33 mouse cellular contexts compared by ENCODE assay signal in genomic region chr5:64706586-64706985, GRCm38 (mm10).
DNase-seq lines count a peak whose midpoint lies in the region; ATAC-seq and TF ChIP-seq lines count a peak whose summit lies in the region.
"Had no signal": no experiment of that assay in that cellular context is flagged by ENCODE, and none has a peak within 500 bp of the region (broad histone marks: within the 10 kb centered on the region; RNA-seq: fewer than 3 reads in every experiment).

No protein-coding gene starts in this region.

- H3K27ac ChIP-seq in forebrain, embryonic 11.5 days (ENCODE audit: low read depth, low read length) = no peak overlapping the region
- no peak overlapping the region for H3K27ac ChIP-seq in forebrain, embryonic 14.5 days (ENCODE audit: low read depth, low read length)
- no peak overlapping the region for H3K27ac ChIP-seq in kidney, postnatal 0 days
- H3K27ac ChIP-seq: forebrain, embryonic 13.5 days; hindbrain, embryonic 14.5 days; layer of hippocampus, adult 2 months; left cerebral cortex, adult 2 months; limb, embryonic 15.5 days; liver, embryonic 13.5 days; macrophage; neural tube, embryonic 15.5 days; stomach, embryonic 15.5 days had no signal

- H3K4me3 ChIP-seq in forebrain, embryonic 11.5 days (ENCODE audit: low read depth, low read length) = no peak overlapping the region
- H3K4me3 ChIP-seq in forebrain, embryonic 14.5 days (ENCODE audit: low read depth, low read length) = no peak overlapping the region
- no peak overlapping the region for H3K4me3 ChIP-seq in kidney, postnatal 0 days (replicated peaks; ENCODE audit: low read depth, low read length)
- H3K4me3 ChIP-seq: embryonic facial prominence, embryonic 12.5 days; forebrain, embryonic 13.5 days; layer of hippocampus, adult 2 months; left cerebral cortex, adult 2 months; limb, embryonic 15.5 days; liver, embryonic 13.5 days; neural tube, embryonic 15.5 days; stomach, embryonic 15.5 days had no signal

- no peak for TF ChIP-seq CTCF in kidney, postnatal 0 days (IDR thresholded peaks at IDR 0.05; ENCODE audit: low read depth)

- H3K9ac ChIP-seq in forebrain, embryonic 11.5 days (ENCODE audit: low read length) = no peak overlapping the region
- H3K9ac ChIP-seq in forebrain, embryonic 14.5 days (ENCODE audit: low read length) = no peak overlapping the region
- H3K9ac ChIP-seq in kidney, postnatal 0 days (ENCODE audit: low read depth, low read length) = no peak overlapping the region
- H3K9ac ChIP-seq: embryonic facial prominence, embryonic 12.5 days; forebrain, embryonic 13.5 days; hindbrain, embryonic 14.5 days; limb, embryonic 15.5 days; liver, embryonic 13.5 days; neural tube, embryonic 15.5 days; stomach, embryonic 15.5 days had no signal

- H3K4me1 ChIP-seq in forebrain, embryonic 11.5 days (replicated peaks; ENCODE audit: control insufficient read depth, insufficient read depth, low read length) = peaks cover 3% of the 10 kb centered on the region; the same call in 1 of the 2 replicates
- peaks cover 17% of the 10 kb centered on the region for H3K4me1 ChIP-seq in forebrain, embryonic 14.5 days (ENCODE audit: control insufficient read depth, insufficient read depth, low read length)
- peaks cover 15% of the 10 kb centered on the region for H3K4me1 ChIP-seq in kidney, postnatal 0 days (replicated peaks; ENCODE audit: insufficient read depth, low read length)

- no peak for ATAC-seq in forebrain, embryonic 11.5 days (replicated peaks; ENCODE audit: low FRiP score)
- ATAC-seq in forebrain, embryonic 14.5 days = no peak
- ATAC-seq in kidney, postnatal 0 days (replicated peaks; ENCODE audit: low FRiP score, low read depth) = peak; percentile 50
- ATAC-seq: activated CD4-positive, CD25-positive, alpha-beta regulatory T cell, adult 4 months; forebrain, embryonic 13.5 days; intestine, postnatal 0 days; lung, postnatal 0 days had no signal

- no peak overlapping the region for H3K4me2 ChIP-seq in forebrain, embryonic 11.5 days (ENCODE audit: low read depth, low read length, severe bottlenecking)
- H3K4me2 ChIP-seq in forebrain, embryonic 14.5 days (ENCODE audit: low read length) = no peak overlapping the region
- no peak overlapping the region for H3K4me2 ChIP-seq in kidney, postnatal 0 days (ENCODE audit: low read length)
- H3K4me2 ChIP-seq: embryonic facial prominence, embryonic 12.5 days; forebrain, embryonic 13.5 days; heart, embryonic 11.5 days; hindbrain, embryonic 14.5 days; limb, embryonic 15.5 days; liver, embryonic 13.5 days; neural tube, embryonic 15.5 days; stomach, embryonic 15.5 days had no signal

- no peaks in the 10 kb centered on the region for H3K9me3 ChIP-seq in forebrain, embryonic 11.5 days (ENCODE audit: control insufficient read depth, low read length)
- H3K9me3 ChIP-seq in forebrain, embryonic 14.5 days (replicated peaks; ENCODE audit: control insufficient read depth, low read length) = no peaks in the 10 kb centered on the region
- no peaks in the 10 kb centered on the region for H3K9me3 ChIP-seq in kidney, postnatal 0 days (replicated peaks; ENCODE audit: low read length)
- H3K9me3 ChIP-seq: embryonic facial prominence, embryonic 12.5 days; forebrain, embryonic 13.5 days; limb, embryonic 15.5 days; liver, embryonic 13.5 days; neural tube, embryonic 15.5 days; stomach, embryonic 15.5 days had no signal

- DNase-seq in forebrain, embryonic 11.5 days (ENCODE audit: low spot score) = peak; percentile 42
- DNase-seq in forebrain, embryonic 14.5 days (ENCODE audit: low spot score) = no peak
- peak; percentile 62 for DNase-seq in kidney, postnatal 0 days (ENCODE audit: low spot score)
- no peak for DNase-seq in kidney, postnatal 14 days
- peak; percentile 68 for DNase-seq in ZHBTc4 (ENCODE audit: low read depth, low spot score)
- DNase-seq in urinary bladder, postnatal 36 days (ENCODE audit: low spot score in 2 of 2) = no peak
- DNase-seq in adrenal gland, postnatal 14 days = no peak
- DNase-seq: adrenal gland, adult 2 months; cerebellum, adult 8-10 months; cerebellum, postnatal 25 days; gastrocnemius, postnatal 36 days; heart, adult 18-20 months; heart, postnatal 36 days; kidney, postnatal 36 days; liver, embryonic 13.5 days; lung, adult 18-20 months; midbrain, embryonic 14.5 days; retina, postnatal 1 day; right cerebral cortex, postnatal 25 days had no signal

- WGBS in forebrain, embryonic 11.5 days = 89% methylated on average over 3 of the region's 3 CpGs
- WGBS in forebrain, embryonic 14.5 days = 89% methylated on average over 3 of the region's 3 CpGs
- 41% methylated on average over 3 of the region's 3 CpGs for WGBS in kidney, postnatal 0 days

- no peaks in the 10 kb centered on the region for H3K27me3 ChIP-seq in forebrain, embryonic 11.5 days (ENCODE audit: control insufficient read depth, insufficient read depth, low read length)
- H3K27me3 ChIP-seq in forebrain, embryonic 14.5 days (replicated peaks; ENCODE audit: control insufficient read depth, insufficient read depth, low read length) = no peaks in the 10 kb centered on the region
- H3K27me3 ChIP-seq in kidney, postnatal 0 days (ENCODE audit: insufficient read depth, low read length) = no peaks in the 10 kb centered on the region
- H3K27me3 ChIP-seq: CH12.LX; embryonic facial prominence, embryonic 12.5 days; forebrain, embryonic 13.5 days; limb, embryonic 15.5 days; liver, embryonic 13.5 days; neural tube, embryonic 15.5 days; stomach, embryonic 15.5 days had no signal

- no peaks in the 10 kb centered on the region for H3K36me3 ChIP-seq in forebrain, embryonic 11.5 days (ENCODE audit: control insufficient read depth, insufficient read depth, low read length)
- H3K36me3 ChIP-seq in forebrain, embryonic 14.5 days (ENCODE audit: control insufficient read depth, insufficient read depth, low read length) = no peaks in the 10 kb centered on the region
- H3K36me3 ChIP-seq in kidney, postnatal 0 days (ENCODE audit: insufficient read depth, low read length) = no peaks in the 10 kb centered on the region
- H3K36me3 ChIP-seq: embryonic facial prominence, embryonic 12.5 days; limb, embryonic 15.5 days; liver, embryonic 13.5 days; neural tube, embryonic 15.5 days; stomach, embryonic 15.5 days had no signal

Comparison
In these comparisons a context has a peak if more than half of its experiments do, and no peak if none do; other contexts are left out.
1. DNase-seq: peak in forebrain, embryonic 11.5 days (single experiment), kidney, postnatal 0 days (single experiment) and ZHBTc4 (single experiment); none in forebrain, embryonic 14.5 days (single experiment), kidney, postnatal 14 days (single experiment), urinary bladder, postnatal 36 days (0 of 2) and adrenal gland, postnatal 14 days (single experiment).